Mouse (Mus musculus) testis, adult 2 months (tissue): Measurements from ENCODE around the gene Ryr3.

Experiments used
- CTCF ChIP-seq: fragments of 200-500 bp; IDR thresholded peaks from 2 replicates; pipeline ENCODE4 v1.5.1; 2012; ENCODE audit warnings: low read depth, mild to moderate bottlenecking, inconsistent platforms, low read length, moderate library complexity; ENCODE audit not compliant: control insufficient read depth, insufficient read depth, insufficient replicate concordance
- POLR2A ChIP-seq: fragments of 200-500 bp; IDR thresholded peaks from 2 replicates; pipeline ENCODE4 v1.6.1; 2012; ENCODE audit warnings: low read depth, mild to moderate bottlenecking, inconsistent platforms, low read length, moderate library complexity; ENCODE audit not compliant: control insufficient read depth

GRCm38 (mm10) chr2:112593322-112593721 lies 623.6 kb downstream of the Ryr3 start:
- no peak for TF ChIP-seq CTCF
- no peak for TF ChIP-seq POLR2A
